Mouse (Mus musculus) G1E-ER4 (cell line): Measurements from ENCODE around the gene Zswim7. TPM values are rescaled to one million over a fixed set of nuclear protein-coding genes. Genes with fewer than 3 reads are reported as not detected.

Source experiments
- GATA1 ChIP-seq: IDR thresholded peaks from one replicate; pipeline ENCODE4 v1.8.0; 2012; ENCODE audit warnings: low read length, inconsistent platforms
- polyA plus RNA-seq: library from polyadenylated mRNA; stranded (reverse); fragments of >175 nt; gene quantifications from 2 replicates; pipeline ENCODE4 v1.2.3, GENCODE M21; 2012

The Zswim7 gene
- polyA plus RNA-seq: 4.5 and 10.0 TPM in 2 replicates

- TF ChIP-seq GATA1: no peak
Observed at GRCm38 (mm10) chr11:62280675-62281600, at the start of gene Zswim7, which contains the start of gene Ttc19. Zswim7 (minus strand) TSS chr11:62281375. Ttc19 (plus strand) TSS chr11:62281473.

DNA sequence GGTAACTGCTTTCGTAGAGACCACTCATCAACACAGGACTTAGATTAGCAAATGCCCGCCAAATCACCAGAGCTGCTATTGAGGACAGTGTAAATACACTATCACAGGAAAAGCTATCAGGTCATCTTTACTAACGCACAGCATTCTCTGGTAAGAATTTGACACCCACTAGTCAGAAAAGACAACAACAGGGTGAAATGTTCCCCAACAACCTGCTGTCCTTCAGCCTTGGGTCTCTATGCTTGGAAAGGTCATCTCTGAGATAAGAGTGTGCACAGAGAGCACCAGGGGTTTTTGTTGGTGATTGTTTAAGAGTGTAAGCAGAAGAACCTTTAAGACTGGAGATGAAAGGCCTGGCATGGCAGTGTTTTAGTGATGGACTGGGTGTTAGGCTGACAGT is 42.5 kb upstream of the Zswim7 start:
- no peak for TF ChIP-seq GATA1

GRCm38 (mm10) chr11:62320097-62320496 is 38.9 kb upstream of the Zswim7 start:
- no peak for TF ChIP-seq GATA1

GRCm38 (mm10) chr11:62317746-62318145 is 36.6 kb upstream of the Zswim7 start:
- TF ChIP-seq GATA1: no peak

DNA sequence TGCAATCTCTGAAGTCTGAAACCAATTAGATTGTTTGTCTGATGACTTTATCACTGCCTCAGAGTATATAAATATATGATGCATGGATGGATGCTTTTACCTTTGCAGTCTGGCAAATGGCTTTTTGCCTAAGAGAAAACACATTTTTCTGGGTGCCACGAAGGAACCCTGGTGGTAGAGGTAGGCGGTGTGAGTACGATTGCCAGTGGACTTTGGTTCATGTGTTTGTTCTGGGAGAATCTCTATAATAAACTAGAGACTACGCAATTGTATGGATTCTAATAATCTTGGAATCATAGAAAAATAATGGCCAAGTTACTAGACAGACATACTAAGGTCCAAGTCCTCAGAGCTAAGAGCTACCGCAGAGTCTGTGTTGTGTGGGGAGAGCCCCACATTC is 33.8 kb upstream of the Zswim7 start:
- no peak for TF ChIP-seq GATA1

- no peak for TF ChIP-seq GATA1
Observed at GRCm38 (mm10) chr11:62309296-62309695, 28.1 kb upstream of the Zswim7 start.

- TF ChIP-seq GATA1: no peak
Observed at GRCm38 (mm10) chr11:62305866-62306265, 24.7 kb upstream of the Zswim7 start.

- no peak for TF ChIP-seq GATA1
Observed at GRCm38 (mm10) chr11:62298883-62299282, 17.7 kb upstream of the Zswim7 start.

DNA sequence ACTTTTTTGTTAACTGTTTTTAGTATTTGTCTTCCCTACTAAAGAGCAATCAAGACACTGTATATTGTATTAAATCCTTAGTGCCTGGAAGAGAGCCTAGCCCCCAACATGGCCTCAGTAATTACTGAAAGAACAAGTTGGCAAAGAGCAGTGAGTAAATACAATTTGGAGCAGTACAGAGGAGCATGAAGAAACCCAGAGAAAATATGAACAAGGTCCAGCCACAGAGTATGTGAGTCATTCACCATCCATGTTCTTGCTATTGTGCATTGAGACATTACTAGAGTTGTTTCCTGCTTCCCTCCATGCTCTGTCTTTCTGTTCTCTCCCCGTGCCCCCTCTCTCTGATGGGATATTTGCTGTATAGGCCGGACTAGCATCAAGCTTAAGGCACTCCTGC is 12.9 kb upstream of the Zswim7 start:
- no peak for TF ChIP-seq GATA1

DNA sequence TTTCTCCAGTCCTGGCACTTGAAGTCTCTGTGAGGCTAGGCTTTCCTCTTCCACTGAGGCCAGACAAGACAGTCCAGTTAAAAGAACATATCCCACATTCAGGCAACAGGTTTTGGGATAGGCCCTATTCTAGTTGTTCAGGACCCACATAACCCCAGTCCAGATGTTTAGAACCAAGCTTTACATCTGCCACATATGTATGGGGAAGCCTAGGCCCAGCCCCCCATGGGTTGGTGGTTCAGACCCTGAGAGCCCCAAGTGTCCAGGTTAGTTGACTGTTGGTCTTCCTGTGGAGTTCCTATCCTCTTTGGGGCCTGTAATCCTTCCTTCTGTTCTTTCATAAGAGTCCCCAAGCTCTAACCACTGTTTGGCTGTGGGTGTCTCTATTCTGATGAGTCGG is 6.5 kb upstream of the Zswim7 start:
- no peak for TF ChIP-seq GATA1

- TF ChIP-seq GATA1: no peak
Observed at GRCm38 (mm10) chr11:62285020-62285419, 3.8 kb upstream of the Zswim7 start.

DNA sequence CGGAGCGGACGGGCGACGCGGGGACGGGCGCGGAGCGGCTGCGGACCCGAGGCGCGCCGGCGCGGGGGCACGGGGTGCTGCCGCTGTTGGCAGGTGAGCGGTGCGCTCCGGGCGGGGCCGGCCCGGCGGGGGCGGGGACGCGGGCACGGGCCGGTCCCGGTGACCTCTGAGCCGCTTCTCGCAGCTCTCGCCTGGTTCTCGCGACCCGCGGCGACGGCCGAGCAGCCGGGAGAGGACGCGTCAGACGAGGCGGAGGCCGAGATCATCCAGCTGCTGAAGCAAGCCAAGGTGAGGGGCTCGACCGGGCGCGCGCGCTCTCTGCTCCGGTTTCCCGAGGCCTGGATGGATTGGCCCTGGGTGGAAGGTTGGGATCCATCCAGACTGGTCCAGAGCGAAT is 424 bp upstream of the Zswim7 start:
- no peak for TF ChIP-seq GATA1

- no peak for TF ChIP-seq GATA1
Observed at GRCm38 (mm10) chr11:62278027-62278426, 3.1 kb downstream of the Zswim7 start.

DNA sequence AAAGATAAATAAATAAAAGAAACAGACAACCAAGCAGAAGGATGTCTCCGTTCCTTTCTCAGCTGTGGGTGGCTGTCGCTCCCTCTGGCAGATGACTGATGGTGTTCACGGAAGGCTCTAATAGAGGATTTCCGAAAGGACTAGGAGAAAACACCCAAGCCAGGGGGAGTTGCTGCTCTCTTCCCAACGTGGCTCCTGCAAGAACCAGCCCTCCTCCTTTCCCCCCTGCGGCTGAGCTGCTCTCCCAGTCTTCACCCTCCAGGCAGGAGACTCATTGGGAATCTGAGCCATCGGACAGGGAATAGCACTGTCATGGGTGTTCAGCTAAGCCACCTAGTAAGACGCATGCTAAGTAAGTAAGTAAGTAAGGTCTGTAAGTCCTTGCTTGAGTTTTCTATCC is 4.1 kb downstream of the Zswim7 start:
- no peak for TF ChIP-seq GATA1

DNA sequence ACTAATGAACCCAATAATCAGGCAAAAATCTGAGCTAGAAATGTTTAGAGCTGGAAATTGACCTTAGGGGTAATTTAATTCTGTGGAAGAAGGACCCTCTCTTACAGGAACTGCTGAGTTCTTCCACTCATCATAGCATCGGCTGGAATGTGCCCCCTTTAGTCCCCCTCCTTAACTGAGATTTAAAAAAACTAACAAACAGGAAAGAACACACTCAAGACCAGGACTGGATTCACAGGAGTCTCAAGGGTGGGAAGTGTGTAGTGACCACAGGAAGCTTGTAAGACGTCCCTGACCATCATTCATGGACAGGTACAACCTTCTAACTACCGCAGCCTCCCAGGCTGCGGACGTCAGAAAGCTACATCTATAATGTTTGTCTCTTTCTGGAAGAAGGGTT is 10.3 kb downstream of the Zswim7 start:
- no peak for TF ChIP-seq GATA1

DNA sequence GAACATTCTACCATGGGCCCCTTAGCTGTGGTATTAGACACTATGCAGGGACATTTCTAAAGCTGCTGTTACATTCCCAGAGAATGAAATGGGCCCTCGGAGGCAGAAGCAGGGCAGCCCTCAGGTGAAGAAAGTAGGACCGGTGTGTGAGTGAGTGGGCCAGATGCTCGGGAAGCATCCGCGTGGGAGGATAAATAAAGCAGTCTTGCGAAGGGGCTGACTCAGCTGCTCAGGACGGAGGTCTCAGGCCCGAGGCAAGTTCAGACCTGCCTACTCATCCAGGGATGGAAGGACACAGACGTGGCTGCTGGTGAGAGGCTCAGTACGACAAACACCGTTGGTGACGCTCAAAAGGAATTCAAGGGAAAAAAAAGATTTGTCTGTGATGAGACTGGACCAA is 12.1 kb downstream of the Zswim7 start:
- no peak for TF ChIP-seq GATA1

DNA sequence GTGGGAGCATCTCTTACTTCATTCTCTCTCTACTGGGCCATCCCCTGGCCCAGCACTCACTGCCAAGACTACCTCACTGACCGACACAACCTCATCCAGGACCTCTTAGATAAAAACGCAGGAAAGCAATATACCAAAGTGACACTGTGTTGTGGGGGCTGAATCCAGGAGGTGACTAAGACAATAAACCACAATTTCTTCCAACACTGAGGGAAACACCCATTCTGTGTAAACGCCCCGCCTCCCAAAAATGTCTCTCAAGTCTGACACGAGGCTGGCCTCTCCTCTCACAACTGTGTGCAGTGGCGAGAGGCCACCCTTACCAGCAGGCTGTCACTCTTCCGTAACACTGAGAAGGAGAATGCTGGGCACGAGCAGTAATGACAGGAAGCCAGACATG is 12.8 kb downstream of the Zswim7 start:
- no peak for TF ChIP-seq GATA1

- TF ChIP-seq GATA1: no peak
Observed at GRCm38 (mm10) chr11:62266466-62267214, 14.5 kb downstream of the Zswim7 start.
